23 mouse cellular contexts compared by ENCODE assay signal in the genomic region with DNA sequence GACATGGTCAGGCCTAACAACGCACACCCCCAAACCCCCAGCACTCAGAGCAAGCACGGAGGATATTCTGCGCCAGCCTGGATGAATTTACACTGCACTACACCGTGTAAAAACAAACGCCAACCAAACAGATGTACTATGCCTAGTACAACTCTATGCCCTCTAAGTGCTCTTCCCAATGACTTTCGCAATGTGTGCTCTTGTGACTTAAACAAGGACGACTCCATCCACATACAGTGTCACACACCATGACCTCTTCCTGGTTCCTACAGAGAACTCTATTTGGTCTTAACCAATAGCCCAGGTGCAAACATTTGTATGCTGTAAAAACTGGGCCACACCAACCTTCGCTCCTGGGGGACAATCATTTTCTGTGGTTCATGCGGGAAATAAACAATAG. TPM values are rescaled to one million over a fixed set of nuclear protein-coding genes. Genes with fewer than 3 reads are reported as not detected.
DNase-seq lines count a peak whose midpoint lies in the region; ATAC-seq and TF ChIP-seq lines count a peak whose summit lies in the region.
"Had no signal": no experiment of that assay in that cellular context is flagged by ENCODE, and none has a peak within 500 bp of the region (broad histone marks: within the 10 kb centered on the region; RNA-seq: fewer than 3 reads in every experiment).

No protein-coding gene starts in this region.

- 69% methylated on average over 9 of the region's 9 CpGs for WGBS in liver, embryonic 13.5 days (ENCODE audit: insufficient replicate concordance)
- 76% methylated on average over 9 of the region's 9 CpGs for WGBS in liver, embryonic 11.5 days
- WGBS in liver, embryonic 15.5 days (ENCODE audit: insufficient replicate concordance), result 65% methylated on average over 9 of the region's 9 CpGs
- 81% methylated on average over 9 of the region's 9 CpGs for WGBS in stomach, embryonic 15.5 days

- H3K9me3 ChIP-seq in liver, embryonic 13.5 days (replicated peaks), result no peaks in the 10 kb centered on the region
- H3K9me3 ChIP-seq in liver, embryonic 11.5 days (ENCODE audit: control insufficient read depth, low read length), result no peaks in the 10 kb centered on the region
- no peaks in the 10 kb centered on the region for H3K9me3 ChIP-seq in ES-Bruce4 (replicated peaks; ENCODE audit: control insufficient read depth, insufficient read depth, low read length, poor library complexity, severe bottlenecking)
- no peaks in the 10 kb centered on the region for H3K9me3 ChIP-seq in liver, embryonic 15.5 days (replicated peaks)
- no peaks in the 10 kb centered on the region for H3K9me3 ChIP-seq in stomach, embryonic 15.5 days
- H3K9me3 ChIP-seq: embryonic facial prominence, embryonic 12.5 days; forebrain, embryonic 15.5 days; G1E; heart, embryonic 10.5 days; hindbrain, embryonic 12.5 days had no signal

- TF ChIP-seq CTCF in ES-Bruce4 (IDR thresholded peaks at IDR 0.05; ENCODE audit: low read depth, low read length), result no peak

- ATAC-seq in liver, embryonic 13.5 days (ENCODE audit: low read depth), result peak; percentile 77
- ATAC-seq in liver, embryonic 11.5 days (replicated peaks; ENCODE audit: low FRiP score), result no peak
- peak; percentile 82 for ATAC-seq in liver, embryonic 15.5 days (ENCODE audit: insufficient read depth)
- 0 out of 2 replicates have a peak, but pooled peaks have one; percentile 20 for ATAC-seq in stomach, embryonic 15.5 days (ENCODE audit: insufficient read depth, low FRiP score, low read depth)
- ATAC-seq in inflammation-experienced regulatory T-cells, adult 6 months, result no peak
- ATAC-seq: forebrain, embryonic 15.5 days had no signal

- no peak overlapping the region for H3K9ac ChIP-seq in liver, embryonic 13.5 days
- H3K9ac ChIP-seq in liver, embryonic 11.5 days (ENCODE audit: low read depth, low read length), result no peak overlapping the region
- no peak overlapping the region for H3K9ac ChIP-seq in ES-Bruce4 (ENCODE audit: low read depth, poor library complexity, severe bottlenecking)
- H3K9ac ChIP-seq in liver, embryonic 15.5 days, result no peak overlapping the region
- H3K9ac ChIP-seq in stomach, embryonic 15.5 days, result no peak overlapping the region
- H3K9ac ChIP-seq: embryonic facial prominence, embryonic 12.5 days; forebrain, embryonic 15.5 days; hindbrain, embryonic 12.5 days had no signal

- no peak for TF ChIP-seq EP300 in ES-Bruce4 (IDR thresholded peaks at IDR 0.05; ENCODE audit: insufficient read depth, low read depth, low read length)

- peak overlapping the region; percentile 30 for H3K27ac ChIP-seq in liver, embryonic 13.5 days
- H3K27ac ChIP-seq in liver, embryonic 11.5 days (ENCODE audit: low read depth, low read length), result no peak overlapping the region
- peak overlapping the region; percentile 10; the same call in 1 of the 2 replicates for H3K27ac ChIP-seq in ES-Bruce4 (ENCODE audit: insufficient read depth, low read length)
- H3K27ac ChIP-seq in liver, embryonic 15.5 days (replicated peaks), result peak overlapping the region; percentile 55; the same call in 1 of the 2 replicates
- H3K27ac ChIP-seq in stomach, embryonic 15.5 days, result no peak overlapping the region
- H3K27ac ChIP-seq: embryonic facial prominence, embryonic 12.5 days; forebrain, embryonic 15.5 days; heart, embryonic 10.5 days; hindbrain, embryonic 12.5 days had no signal

- H3K27me3 ChIP-seq in liver, embryonic 13.5 days, result no peaks in the 10 kb centered on the region
- H3K27me3 ChIP-seq in liver, embryonic 11.5 days (replicated peaks; ENCODE audit: control insufficient read depth, insufficient read depth, low read length), result no peaks in the 10 kb centered on the region
- H3K27me3 ChIP-seq in ES-Bruce4 (ENCODE audit: control insufficient read depth, insufficient read depth, low read length, poor library complexity, severe bottlenecking), result no peaks in the 10 kb centered on the region
- no peaks in the 10 kb centered on the region for H3K27me3 ChIP-seq in liver, embryonic 15.5 days
- H3K27me3 ChIP-seq in stomach, embryonic 15.5 days (replicated peaks), result no peaks in the 10 kb centered on the region
- H3K27me3 ChIP-seq: CH12.LX; embryonic facial prominence, embryonic 12.5 days; forebrain, embryonic 15.5 days; hindbrain, embryonic 12.5 days had no signal

- no peak for TF ChIP-seq POLR2A in ES-Bruce4 (IDR thresholded peaks at IDR 0.05; ENCODE audit: insufficient read depth, low read length)

- DNase-seq in liver, embryonic 13.5 days, result no peak
- DNase-seq in liver, embryonic 11.5 days (ENCODE audit: low spot score), result no peak
- DNase-seq in cerebellum, postnatal 14 days, result no peak
- DNase-seq: adrenal gland, adult 8-10 months; adrenal gland, postnatal 36 days; cerebellum, adult 2 months; cerebellum, postnatal 10 days; gastrocnemius, postnatal 10 days; heart, adult 18-20 months; heart, postnatal 10 days; heart, postnatal 4 days had no signal

- H3K4me3 ChIP-seq in liver, embryonic 13.5 days (replicated peaks), result no peak overlapping the region
- H3K4me3 ChIP-seq in liver, embryonic 11.5 days (ENCODE audit: low read depth, low read length), result no peak overlapping the region
- no peak overlapping the region for H3K4me3 ChIP-seq in ES-Bruce4 (ENCODE audit: low read depth, low read length)
- no peak overlapping the region for H3K4me3 ChIP-seq in liver, embryonic 15.5 days (replicated peaks)
- no peak overlapping the region for H3K4me3 ChIP-seq in stomach, embryonic 15.5 days (replicated peaks)
- H3K4me3 ChIP-seq: embryonic facial prominence, embryonic 12.5 days; forebrain, embryonic 15.5 days; heart, embryonic 10.5 days; hindbrain, embryonic 12.5 days had no signal

- H3K4me1 ChIP-seq in liver, embryonic 13.5 days (replicated peaks), result peaks cover 26% of the 10 kb centered on the region
- peaks cover 8% of the 10 kb centered on the region for H3K4me1 ChIP-seq in liver, embryonic 11.5 days (replicated peaks; ENCODE audit: control insufficient read depth, insufficient read depth, low read length)
- H3K4me1 ChIP-seq in ES-Bruce4 (ENCODE audit: control insufficient read depth, insufficient read depth, low read length), result no peaks in the 10 kb centered on the region
- peaks cover 21% of the 10 kb centered on the region for H3K4me1 ChIP-seq in liver, embryonic 15.5 days (replicated peaks)
- peaks cover 16% of the 10 kb centered on the region for H3K4me1 ChIP-seq in stomach, embryonic 15.5 days

- no peak overlapping the region for H3K4me2 ChIP-seq in liver, embryonic 13.5 days
- H3K4me2 ChIP-seq in liver, embryonic 11.5 days, result no peak overlapping the region
- H3K4me2 ChIP-seq in liver, embryonic 15.5 days, result no peak overlapping the region
- H3K4me2 ChIP-seq in stomach, embryonic 15.5 days, result no peak overlapping the region
- H3K4me2 ChIP-seq: embryonic facial prominence, embryonic 12.5 days; forebrain, embryonic 15.5 days; hindbrain, embryonic 12.5 days had no signal

- H3K36me3 ChIP-seq in liver, embryonic 13.5 days, result no peaks in the 10 kb centered on the region
- H3K36me3 ChIP-seq in liver, embryonic 11.5 days (ENCODE audit: control insufficient read depth, insufficient read depth, low read length), result no peaks in the 10 kb centered on the region; the same call in 1 of the 2 replicates
- H3K36me3 ChIP-seq in ES-Bruce4 (ENCODE audit: control insufficient read depth, insufficient read depth, low read length, poor library complexity, severe bottlenecking), result peaks cover 19% of the 10 kb centered on the region
- H3K36me3 ChIP-seq in liver, embryonic 15.5 days (replicated peaks), result no peaks in the 10 kb centered on the region
- H3K36me3 ChIP-seq in stomach, embryonic 15.5 days, result no peaks in the 10 kb centered on the region
- H3K36me3 ChIP-seq: embryonic facial prominence, embryonic 12.5 days; forebrain, embryonic 15.5 days; G1E; hindbrain, embryonic 12.5 days had no signal

RNA-seq across cellular contexts. Expression of a gene that starts 7.0 kb away (rescaled TPM):
- not detected in 2 replicates for polyA plus RNA-seq in liver, embryonic 13.5 days (2015; fragmentation: Nextera tagmentation; extraction: Ambion mirVana)
- polyA plus RNA-seq in liver, embryonic 11.5 days (2014; fragmentation: Nextera tagmentation; extraction: Ambion mirVana), result 0.30 TPM in 1 of 2 replicates, not detected in the other
- not detected in 2 replicates for polyA plus RNA-seq in ES-Bruce4 (2011; ENCODE audit: insufficient read depth, insufficient read length, low read depth, missing spikeins)
- not detected in 2 replicates for polyA plus RNA-seq in liver, embryonic 15.5 days (2015; fragmentation: Nextera tagmentation; extraction: Ambion mirVana)
- polyA plus RNA-seq in stomach, embryonic 15.5 days (2015; fragmentation: Nextera tagmentation; extraction: Ambion mirVana), result 0.19 and 0.64 TPM in 2 replicates
- polyA plus RNA-seq in inflammation-experienced regulatory T-cells, adult 6 months (2017; shearing (Covaris generic)), result not detected
- polyA plus RNA-seq: cerebellum, adult 2 months; forebrain, embryonic 11.5 days; forebrain, embryonic 15.5 days; G1E had no signal

RNA-seq across cellular contexts. Expression of a gene that starts 17.8 kb away (rescaled TPM):
- polyA plus RNA-seq in liver, embryonic 13.5 days (2015; fragmentation: Nextera tagmentation; extraction: Ambion mirVana), result not detected in 2 replicates
- polyA plus RNA-seq in liver, embryonic 11.5 days (2014; fragmentation: Nextera tagmentation; extraction: Ambion mirVana), result not detected in 2 replicates
- polyA plus RNA-seq in ES-Bruce4 (2011; ENCODE audit: insufficient read depth, insufficient read length, low read depth, missing spikeins), result 0.57 and 1.4 TPM in 2 replicates
- polyA plus RNA-seq in liver, embryonic 15.5 days (2015; fragmentation: Nextera tagmentation; extraction: Ambion mirVana), result not detected in 2 replicates
- polyA plus RNA-seq in stomach, embryonic 15.5 days (2015; fragmentation: Nextera tagmentation; extraction: Ambion mirVana), result 0.04 TPM in 1 of 2 replicates, not detected in the other
- polyA plus RNA-seq in inflammation-experienced regulatory T-cells, adult 6 months (2017; shearing (Covaris generic)), result 10 to 100 TPM; 16.1 to 24.9 (median 17.5) TPM
- polyA plus RNA-seq: cerebellum, adult 2 months; embryonic facial prominence, embryonic 12.5 days; forebrain, embryonic 11.5 days; forebrain, embryonic 15.5 days; G1E; heart, embryonic 10.5 days; heart, embryonic 14.5 days; hindbrain, embryonic 12.5 days had no signal

RNA-seq across cellular contexts. Expression of a gene that starts 41.7 kb away (rescaled TPM):
- 1.4 and 1.6 TPM in 2 replicates for polyA plus RNA-seq in liver, embryonic 13.5 days (2015; fragmentation: Nextera tagmentation; extraction: Ambion mirVana)
- polyA plus RNA-seq in liver, embryonic 11.5 days (2014; fragmentation: Nextera tagmentation; extraction: Ambion mirVana), result 2.6 and 3.1 TPM in 2 replicates
- 120 and 122 TPM in 2 replicates for polyA plus RNA-seq in ES-Bruce4 (2011; ENCODE audit: insufficient read depth, insufficient read length, low read depth, missing spikeins)
- polyA plus RNA-seq in liver, embryonic 15.5 days (2015; fragmentation: Nextera tagmentation; extraction: Ambion mirVana), result 0.86 TPM in 2 replicates
- polyA plus RNA-seq in stomach, embryonic 15.5 days (2015; fragmentation: Nextera tagmentation; extraction: Ambion mirVana), result 2.0 and 2.2 TPM in 2 replicates
- under 1 TPM in 1 of 3 experiments, not detected in 2; 0.04 TPM for polyA plus RNA-seq in inflammation-experienced regulatory T-cells, adult 6 months (2017; shearing (Covaris generic))
- polyA plus RNA-seq: G1E; heart, embryonic 14.5 days had no signal

Comparison
In these comparisons a context has a peak if more than half of its experiments do, and no peak if none do; other contexts are left out.
1. ATAC-seq: peak in liver, embryonic 13.5 days (single experiment), liver, embryonic 15.5 days (single experiment) and stomach, embryonic 15.5 days (single experiment); none in liver, embryonic 11.5 days (single experiment) and inflammation-experienced regulatory T-cells, adult 6 months (single experiment).
2. H3K27ac ChIP-seq: peak in liver, embryonic 13.5 days (single experiment), ES-Bruce4 (single experiment) and liver, embryonic 15.5 days (single experiment); none in liver, embryonic 11.5 days (single experiment) and stomach, embryonic 15.5 days (single experiment).
3. RNA of a gene that starts 41.7 kb away (polyA plus RNA-seq): 120 to 122 TPM in ES-Bruce4; 2.6 to 3.1 TPM in liver, embryonic 11.5 days, 2.0 to 2.2 TPM in stomach, embryonic 15.5 days, 1.4 to 1.6 TPM in liver, embryonic 13.5 days, 0.86 TPM in liver, embryonic 15.5 days and 0.04 TPM in inflammation-experienced regulatory T-cells, adult 6 months; every median in the first group is over 10 times any median in the second.